23 mouse cellular contexts compared by ENCODE assay signal in genomic region chr7:101263511-101263910, GRCm38 (mm10). TPM values are rescaled to one million over a fixed set of nuclear protein-coding genes. Genes with fewer than 3 reads are reported as not detected.
DNase-seq lines count a peak whose midpoint lies in the region; ATAC-seq lines count a peak whose summit lies in the region.
"Had no signal": no experiment of that assay in that cellular context is flagged by ENCODE, and none has a peak within 500 bp of the region (broad histone marks: within the 10 kb centered on the region; RNA-seq: fewer than 3 reads in every experiment).

No protein-coding gene starts in this region.

- peak; percentile 40 to 82 for DNase-seq in adrenal gland, adult (ENCODE audit: inconsistent age in 2 of 2, low spot score in 1 of 2)
- no peak for DNase-seq in adrenal gland, postnatal 10 days
- peak; percentile 15 for DNase-seq in forebrain, embryonic 14.5 days (ENCODE audit: low spot score)
- DNase-seq in forebrain, embryonic 10.5 days (ENCODE audit: extremely low spot score, low spot score): no peak
- DNase-seq in embryo, embryonic 10.5 days (ENCODE audit: low spot score): peak; percentile 26
- peak; percentile 21 for DNase-seq in telencephalon, adult 2 months (ENCODE audit: low read depth, low spot score)
- no peak for DNase-seq in urinary bladder, postnatal 14 days (ENCODE audit: low spot score)
- no peak for DNase-seq in gastrocnemius, postnatal 10 days
- DNase-seq: cerebellum, adult 9-11 months; kidney, postnatal 25 days; lung, adult 18-20 months; lung, postnatal 10 days; thymus, adult 18-20 months; thymus, postnatal 4 days had no signal

- H3K4me3 ChIP-seq in forebrain, embryonic 14.5 days (ENCODE audit: low read depth, low read length): no peak overlapping the region
- no peak overlapping the region for H3K4me3 ChIP-seq in forebrain, embryonic 10.5 days
- H3K4me3 ChIP-seq: embryonic facial prominence, embryonic 13.5 days; hindbrain, embryonic 12.5 days; limb, embryonic 13.5 days; liver, embryonic 12.5 days; midbrain, embryonic 13.5 days; myocyte; neural tube, embryonic 13.5 days; stomach, embryonic 15.5 days had no signal

- no peak overlapping the region for H3K27ac ChIP-seq in forebrain, embryonic 14.5 days (ENCODE audit: low read depth, low read length)
- H3K27ac ChIP-seq in forebrain, embryonic 10.5 days: no peak overlapping the region
- H3K27ac ChIP-seq: embryonic facial prominence, embryonic 13.5 days; hindbrain, embryonic 12.5 days; limb, embryonic 13.5 days; liver, embryonic 12.5 days; midbrain, embryonic 13.5 days; neural tube, embryonic 13.5 days; stomach, embryonic 15.5 days had no signal

- peaks cover 31% of the 10 kb centered on the region for H3K36me3 ChIP-seq in forebrain, embryonic 14.5 days (ENCODE audit: control insufficient read depth, insufficient read depth, low read length)
- peaks cover 51% of the 10 kb centered on the region for H3K36me3 ChIP-seq in forebrain, embryonic 10.5 days (replicated peaks)

- H3K27me3 ChIP-seq in forebrain, embryonic 14.5 days (replicated peaks; ENCODE audit: control insufficient read depth, insufficient read depth, low read length): no peaks in the 10 kb centered on the region
- H3K27me3 ChIP-seq in forebrain, embryonic 10.5 days (ENCODE audit: poor library complexity, severe bottlenecking): no peaks in the 10 kb centered on the region
- H3K27me3 ChIP-seq: embryonic facial prominence, embryonic 13.5 days; hindbrain, embryonic 12.5 days; limb, embryonic 13.5 days; liver, embryonic 12.5 days; midbrain, embryonic 13.5 days; neural tube, embryonic 13.5 days; stomach, embryonic 15.5 days had no signal

- no peak overlapping the region for H3K4me2 ChIP-seq in forebrain, embryonic 14.5 days (ENCODE audit: low read length)
- H3K4me2 ChIP-seq: embryonic facial prominence, embryonic 13.5 days; hindbrain, embryonic 12.5 days; limb, embryonic 13.5 days; liver, embryonic 12.5 days; midbrain, embryonic 13.5 days; neural tube, embryonic 13.5 days; stomach, embryonic 15.5 days had no signal

- no peak overlapping the region for H3K9ac ChIP-seq in forebrain, embryonic 14.5 days (ENCODE audit: low read length)
- H3K9ac ChIP-seq: embryonic facial prominence, embryonic 13.5 days; hindbrain, embryonic 12.5 days; limb, embryonic 13.5 days; liver, embryonic 12.5 days; midbrain, embryonic 13.5 days; neural tube, embryonic 13.5 days; stomach, embryonic 15.5 days had no signal

- ATAC-seq in forebrain, embryonic 14.5 days: no peak
- ATAC-seq: intestine, postnatal 0 days; liver, embryonic 12.5 days; midbrain, embryonic 13.5 days had no signal

- no peaks in the 10 kb centered on the region for H3K9me3 ChIP-seq in forebrain, embryonic 14.5 days (replicated peaks; ENCODE audit: control insufficient read depth, low read length)
- H3K9me3 ChIP-seq in forebrain, embryonic 10.5 days: no peaks in the 10 kb centered on the region
- H3K9me3 ChIP-seq: embryonic facial prominence, embryonic 13.5 days; hindbrain, embryonic 12.5 days; limb, embryonic 13.5 days; liver, embryonic 12.5 days; midbrain, embryonic 13.5 days; neural tube, embryonic 13.5 days; stomach, embryonic 15.5 days had no signal

- H3K4me1 ChIP-seq in forebrain, embryonic 14.5 days (ENCODE audit: control insufficient read depth, insufficient read depth, low read length): no peaks in the 10 kb centered on the region
- no peaks in the 10 kb centered on the region for H3K4me1 ChIP-seq in forebrain, embryonic 10.5 days
- H3K4me1 ChIP-seq: embryonic facial prominence, embryonic 13.5 days; hindbrain, embryonic 12.5 days; limb, embryonic 13.5 days; neural tube, embryonic 13.5 days; stomach, embryonic 15.5 days had no signal

RNA-seq across cellular contexts. Expression of gene Atg16l2, which starts 38.5 kb away (rescaled TPM):
- total RNA-seq in adrenal gland, postnatal 10 days (2021): 10 to 100 TPM; 14.6 to 18.5 TPM
- polyA plus RNA-seq in forebrain, embryonic 14.5 days (2014; fragmentation: Nextera tagmentation; extraction: Ambion mirVana): 13.5 and 17.8 TPM in 2 replicates
- polyA plus RNA-seq in forebrain, embryonic 10.5 days (2016; fragmentation: Nextera tagmentation; extraction: Ambion mirVana): 18.4 and 25.9 TPM in 2 replicates
- total RNA-seq in gastrocnemius, postnatal 10 days (2021): 10 to 100 TPM in 1 of 2 experiments, 1 to 10 TPM in 1; 5.4 to 10.0 TPM

RNA-seq across cellular contexts. Expression of gene Stard10, which starts 53.4 kb away (rescaled TPM):
- 100 to 1,000 TPM in 1 of 2 experiments, 10 to 100 TPM in 1; 53.2 to 109 TPM for total RNA-seq in adrenal gland, postnatal 10 days (2021)
- polyA plus RNA-seq in forebrain, embryonic 14.5 days (2014; fragmentation: Nextera tagmentation; extraction: Ambion mirVana): 8.0 and 8.1 TPM in 2 replicates
- 9.1 and 9.6 TPM in 2 replicates for polyA plus RNA-seq in forebrain, embryonic 10.5 days (2016; fragmentation: Nextera tagmentation; extraction: Ambion mirVana)
- 10 to 100 TPM; 16.0 to 16.3 TPM for total RNA-seq in gastrocnemius, postnatal 10 days (2021)

Comparison
In these comparisons a context has a peak if more than half of its experiments do, and no peak if none do; other contexts are left out.
1. DNase-seq: peak in adrenal gland, adult (2 of 2), forebrain, embryonic 14.5 days (single experiment), embryo, embryonic 10.5 days (single experiment) and telencephalon, adult 2 months (single experiment); none in adrenal gland, postnatal 10 days (single experiment), forebrain, embryonic 10.5 days (single experiment), urinary bladder, postnatal 14 days (single experiment) and gastrocnemius, postnatal 10 days (single experiment).